Mouse (Mus musculus): Measurements from ENCODE around the gene Tspan18. TPM values are rescaled to one million over a fixed set of nuclear protein-coding genes. Genes with fewer than 3 reads are reported as not detected.

Gene Tspan18
- polyA plus RNA-seq, 1 experiment from 2014 or later, result 17.2 TPM

GRCm38 (mm10) chr2:93154486-93155032 lies 179.7 kb downstream of the Tspan18 start:
- 84% methylated on average over 1 of the region's 1 CpGs for WGBS
- H3K27ac ChIP-seq, result no peak overlapping the region
- no peak overlapping the region for H3K4me2 ChIP-seq (replicated peaks)
- H3K4me3 ChIP-seq, result no peak overlapping the region
- no peak overlapping the region for H3K9ac ChIP-seq
- H3K4me1 ChIP-seq, result no peaks in the 10 kb centered on the region
- no peaks in the 10 kb centered on the region for H3K9me3 ChIP-seq
- H3K36me3 ChIP-seq, result no peaks in the 10 kb centered on the region
- no peak for ATAC-seq (ENCODE audit: low FRiP score, low read depth)
- 0 out of 2 replicates have a peak, but pooled peaks cover 2% of the 10 kb centered on the region for H3K27me3 ChIP-seq

GRCm38 (mm10) chr2:93153833-93154232 lies 180.5 kb downstream of the Tspan18 start:
- no peaks in the 10 kb centered on the region for H3K4me1 ChIP-seq
- no peak overlapping the region for H3K27ac ChIP-seq
- no peak overlapping the region for H3K4me2 ChIP-seq (replicated peaks)
- H3K9ac ChIP-seq, result no peak overlapping the region
- no peak for ATAC-seq (ENCODE audit: low FRiP score, low read depth)
- H3K36me3 ChIP-seq, result no peaks in the 10 kb centered on the region
- 79% methylated on average over 1 of the region's 1 CpGs for WGBS
- H3K4me3 ChIP-seq, result no peak overlapping the region
- H3K27me3 ChIP-seq, result 0 out of 2 replicates have a peak, but pooled peaks cover 2% of the 10 kb centered on the region
- no peaks in the 10 kb centered on the region for H3K9me3 ChIP-seq

GRCm38 (mm10) chr2:93152883-93153491 lies 181.3 kb downstream of the Tspan18 start:
- no peaks in the 10 kb centered on the region for H3K9me3 ChIP-seq
- H3K4me3 ChIP-seq, result no peak overlapping the region
- WGBS, result 81% methylated on average over 7 of the region's 7 CpGs
- no peak for ATAC-seq (ENCODE audit: low FRiP score, low read depth)
- H3K9ac ChIP-seq, result no peak overlapping the region
- H3K4me2 ChIP-seq (replicated peaks), result no peak overlapping the region
- H3K4me1 ChIP-seq, result no peaks in the 10 kb centered on the region
- H3K27ac ChIP-seq, result no peak overlapping the region
- H3K36me3 ChIP-seq, result no peaks in the 10 kb centered on the region
- H3K27me3 ChIP-seq, result 0 out of 2 replicates have a peak, but pooled peaks cover 2% of the 10 kb centered on the region

- H3K4me3 ChIP-seq, result no peak overlapping the region
- no peak overlapping the region for H3K27ac ChIP-seq
- 0 out of 2 replicates have a peak, but pooled peaks cover 2% of the 10 kb centered on the region for H3K27me3 ChIP-seq
- H3K9me3 ChIP-seq, result no peaks in the 10 kb centered on the region
- no peaks in the 10 kb centered on the region for H3K36me3 ChIP-seq
- ATAC-seq (ENCODE audit: low FRiP score, low read depth), result no peak
- 77% methylated on average over 6 of the region's 6 CpGs for WGBS
- H3K4me1 ChIP-seq, result no peaks in the 10 kb centered on the region
- no peak overlapping the region for H3K9ac ChIP-seq
- no peak overlapping the region for H3K4me2 ChIP-seq (replicated peaks)
Measured at GRCm38 (mm10) chr2:93152191-93152601, 182.1 kb downstream of the Tspan18 start.

Other genes with a start within 250 kb of the Tspan18 start
- 17.6 and 24.6 TPM in 2 replicates for gene Trp53i11, start 147.0 kb downstream of the Tspan18 start, polyA plus RNA-seq (2015; fragmentation: Nextera tagmentation; extraction: Ambion mirVana)
- 29.5 and 30.0 TPM in 2 replicates for gene Cd82, start 128.6 kb upstream of the Tspan18 start, polyA plus RNA-seq (2015; fragmentation: Nextera tagmentation; extraction: Ambion mirVana)
- not detected in 2 replicates for gene Gm10803, start 226.1 kb upstream of the Tspan18 start, polyA plus RNA-seq (2015; fragmentation: Nextera tagmentation; extraction: Ambion mirVana)

All from limb, embryonic 13.5 days (tissue).